ENCODE assay signal across 16 mouse cellular contexts in genomic region chr16:30966684-30967083, GRCm38 (mm10).
A peak's percentile ranks its signal among the peaks of the same experiment; 100 is the strongest.
DNase-seq lines count a peak whose midpoint lies in the region; ATAC-seq and TF ChIP-seq lines count a peak whose summit lies in the region.
"Had no signal": no experiment of that assay in that cellular context is flagged by ENCODE, and none has a peak within 500 bp of the region (broad histone marks: within the 10 kb centered on the region; RNA-seq: fewer than 3 reads in every experiment).

No protein-coding gene starts in this region.

- 43% methylated on average over 5 of the region's 5 CpGs for whole genome bisulfite sequencing in lung, embryonic 14.5 days
- WGBS in lung, adult 2 months = 42% methylated on average over 5 of the region's 5 CpGs
- WGBS in heart, embryonic 15.5 days = 17% methylated on average over 5 of the region's 5 CpGs
- 88% methylated on average over 5 of the region's 5 CpGs for WGBS in forebrain, embryonic 11.5 days

- H3K4me1 ChIP-seq in lung, embryonic 14.5 days (ENCODE audit: insufficient read depth) = 0 out of 2 replicates have a peak, but pooled peaks cover 2% of the 10 kb centered on the region
- H3K4me1 ChIP-seq in lung, adult 2 months (ENCODE audit: control insufficient read depth, insufficient read depth, low read length) = peaks cover 11% of the 10 kb centered on the region
- H3K4me1 ChIP-seq in heart, embryonic 15.5 days (replicated peaks) = peaks cover 57% of the 10 kb centered on the region
- no peaks in the 10 kb centered on the region for H3K4me1 ChIP-seq in forebrain, embryonic 11.5 days (replicated peaks; ENCODE audit: control insufficient read depth, insufficient read depth, low read length)

- no peaks in the 10 kb centered on the region for H3K9me3 ChIP-seq in lung, embryonic 14.5 days (ENCODE audit: low read depth, low read length)
- no peaks in the 10 kb centered on the region for H3K9me3 ChIP-seq in heart, embryonic 15.5 days (replicated peaks)
- H3K9me3 ChIP-seq in forebrain, embryonic 11.5 days (ENCODE audit: control insufficient read depth, low read length) = no peaks in the 10 kb centered on the region
- H3K9me3 ChIP-seq: limb, embryonic 12.5 days; midbrain, embryonic 12.5 days had no signal

- no peak for TF ChIP-seq POLR2A in lung, adult 2 months (IDR thresholded peaks at IDR 0.05; ENCODE audit: borderline replicate concordance, extremely low read depth, low read depth, low read length)

- no peak for ATAC-seq in lung, embryonic 14.5 days (ENCODE audit: insufficient read depth)
- peak; percentile 76 for ATAC-seq in heart, embryonic 15.5 days (replicated peaks; ENCODE audit: insufficient number of reproducible peaks, insufficient read depth, low FRiP score, low read depth)
- ATAC-seq in forebrain, embryonic 11.5 days (replicated peaks; ENCODE audit: low FRiP score) = no peak
- ATAC-seq: intestine, postnatal 0 days had no signal

- H3K27me3 ChIP-seq in lung, embryonic 14.5 days (ENCODE audit: insufficient read depth, low read length) = no peaks in the 10 kb centered on the region
- H3K27me3 ChIP-seq in heart, embryonic 15.5 days = no peaks in the 10 kb centered on the region
- H3K27me3 ChIP-seq in forebrain, embryonic 11.5 days (ENCODE audit: control insufficient read depth, insufficient read depth, low read length) = no peaks in the 10 kb centered on the region
- H3K27me3 ChIP-seq: limb, embryonic 12.5 days; midbrain, embryonic 12.5 days had no signal

- no peak overlapping the region for H3K4me3 ChIP-seq in lung, embryonic 14.5 days (ENCODE audit: low read depth, low read length)
- no peak overlapping the region for H3K4me3 ChIP-seq in lung, adult 2 months (replicated peaks; ENCODE audit: extremely low read depth, low read depth, low read length)
- no peak overlapping the region for H3K4me3 ChIP-seq in heart, embryonic 15.5 days
- H3K4me3 ChIP-seq in forebrain, embryonic 11.5 days (ENCODE audit: low read depth, low read length) = no peak overlapping the region
- H3K4me3 ChIP-seq: limb, embryonic 12.5 days; midbrain, embryonic 12.5 days had no signal

- no peaks in the 10 kb centered on the region for H3K36me3 ChIP-seq in lung, embryonic 14.5 days (ENCODE audit: insufficient read depth)
- no peaks in the 10 kb centered on the region for H3K36me3 ChIP-seq in heart, embryonic 15.5 days
- H3K36me3 ChIP-seq in forebrain, embryonic 11.5 days (ENCODE audit: control insufficient read depth, insufficient read depth, low read length) = no peaks in the 10 kb centered on the region
- H3K36me3 ChIP-seq: limb, embryonic 12.5 days; midbrain, embryonic 12.5 days had no signal

- no peak overlapping the region for H3K4me2 ChIP-seq in lung, embryonic 14.5 days
- no peak overlapping the region for H3K4me2 ChIP-seq in heart, embryonic 15.5 days
- H3K4me2 ChIP-seq in forebrain, embryonic 11.5 days (ENCODE audit: low read depth, low read length, severe bottlenecking) = no peak overlapping the region
- H3K4me2 ChIP-seq: limb, embryonic 12.5 days; midbrain, embryonic 12.5 days had no signal

- DNase-seq in lung, embryonic 14.5 days = peak; percentile 67
- no peak for DNase-seq in lung, adult 2 months
- DNase-seq in 3T3-L1 (ENCODE audit: low read depth, low spot score) (peak; percentile 51), MN1 (ENCODE audit: low spot score) (peak; percentile 59)
- no peak for DNase-seq in yolk sac, embryonic 10.5 days (ENCODE audit: low spot score)
- no peak for DNase-seq in forebrain, embryonic 11.5 days (ENCODE audit: low spot score)
- DNase-seq: adrenal gland, postnatal 14 days; embryo, embryonic 11 days; gastrocnemius, postnatal 36 days; kidney, postnatal 36 days; layer of hippocampus, postnatal 36 days; thymus, postnatal 25 days had no signal

- no peak overlapping the region for H3K27ac ChIP-seq in lung, embryonic 14.5 days (ENCODE audit: low read depth)
- peak overlapping the region; percentile 78 for H3K27ac ChIP-seq in heart, embryonic 15.5 days
- no peak overlapping the region for H3K27ac ChIP-seq in forebrain, embryonic 11.5 days (ENCODE audit: low read depth, low read length)
- H3K27ac ChIP-seq: limb, embryonic 12.5 days; midbrain, embryonic 12.5 days had no signal

- H3K9ac ChIP-seq in lung, embryonic 14.5 days = no peak overlapping the region
- H3K9ac ChIP-seq in heart, embryonic 15.5 days = no peak overlapping the region
- no peak overlapping the region for H3K9ac ChIP-seq in forebrain, embryonic 11.5 days (ENCODE audit: low read length)
- H3K9ac ChIP-seq: limb, embryonic 12.5 days; midbrain, embryonic 12.5 days had no signal

- no peak for TF ChIP-seq CTCF in lung, embryonic 14.5 days (IDR thresholded peaks at IDR 0.05; ENCODE audit: low read depth)
- TF ChIP-seq CTCF in lung, adult 2 months (IDR thresholded peaks at IDR 0.05; ENCODE audit: insufficient read depth, low read length) = no peak

Comparison
In these comparisons a context has a peak if more than half of its experiments do, and no peak if none do; other contexts are left out.
1. DNase-seq: peak in lung, embryonic 14.5 days (single experiment), 3T3-L1 (single experiment) and MN1 (single experiment); none in lung, adult 2 months (single experiment), yolk sac, embryonic 10.5 days (single experiment) and forebrain, embryonic 11.5 days (single experiment).